18 mouse cellular contexts compared by ENCODE assay signal in the genomic region with DNA sequence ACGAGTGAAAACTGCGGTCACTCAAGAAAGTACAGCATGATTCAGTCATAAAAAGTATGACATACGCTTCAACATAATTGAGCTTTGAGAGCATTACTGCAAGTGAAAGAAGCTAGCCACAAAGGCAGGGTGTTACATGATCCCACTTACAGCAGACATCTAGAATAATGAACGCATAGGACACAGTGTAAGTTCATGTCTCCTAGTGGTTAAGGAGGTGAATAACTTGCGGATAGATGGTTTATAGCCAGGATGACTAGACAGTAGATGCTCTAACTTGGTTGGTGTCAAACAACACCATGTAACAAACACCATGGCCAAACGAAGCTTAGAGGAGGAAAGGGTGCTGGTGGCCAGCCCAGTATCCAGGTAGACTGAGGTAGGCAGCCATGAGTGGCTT. TPM values are rescaled to one million over a fixed set of nuclear protein-coding genes. Genes with fewer than 3 reads are reported as not detected.
A peak's percentile ranks its signal among the peaks of the same experiment; 100 is the strongest.
DNase-seq lines count a peak whose midpoint lies in the region; ATAC-seq and TF ChIP-seq lines count a peak whose summit lies in the region.
"Had no signal": no experiment of that assay in that cellular context is flagged by ENCODE, and none has a peak within 500 bp of the region (broad histone marks: within the 10 kb centered on the region; RNA-seq: fewer than 3 reads in every experiment).

No protein-coding gene starts in this region.

- no peaks in the 10 kb centered on the region for H3K27me3 ChIP-seq in embryonic facial prominence, embryonic 11.5 days (ENCODE audit: control insufficient read depth, insufficient read depth, low read length)
- 0 out of 2 replicates have a peak, but pooled peaks cover 3% of the 10 kb centered on the region for H3K27me3 ChIP-seq in embryonic facial prominence, embryonic 10.5 days (replicated peaks; ENCODE audit: low read depth, poor library complexity, severe bottlenecking)
- H3K27me3 ChIP-seq in liver, embryonic 14.5 days (ENCODE audit: control insufficient read depth, insufficient read depth, low read length) = no peaks in the 10 kb centered on the region
- H3K27me3 ChIP-seq in liver, embryonic 11.5 days (replicated peaks; ENCODE audit: control insufficient read depth, insufficient read depth, low read length) = no peaks in the 10 kb centered on the region
- H3K27me3 ChIP-seq in E14TG2a.4 (ENCODE audit: insufficient read depth, low read length) = no peaks in the 10 kb centered on the region
- H3K27me3 ChIP-seq: embryonic facial prominence, embryonic 15.5 days; heart, embryonic 12.5 days; liver, embryonic 13.5 days had no signal

- no peaks in the 10 kb centered on the region for H3K9me3 ChIP-seq in embryonic facial prominence, embryonic 11.5 days (replicated peaks; ENCODE audit: control insufficient read depth, low read length)
- H3K9me3 ChIP-seq in embryonic facial prominence, embryonic 10.5 days = no peaks in the 10 kb centered on the region
- H3K9me3 ChIP-seq in liver, embryonic 14.5 days (ENCODE audit: control insufficient read depth, low read length) = no peaks in the 10 kb centered on the region
- no peaks in the 10 kb centered on the region for H3K9me3 ChIP-seq in liver, embryonic 11.5 days (ENCODE audit: control insufficient read depth, low read length)
- no peaks in the 10 kb centered on the region for H3K9me3 ChIP-seq in E14TG2a.4 (ENCODE audit: low read length)
- H3K9me3 ChIP-seq: embryonic facial prominence, embryonic 15.5 days; forebrain, embryonic 10.5 days; heart, embryonic 12.5 days; limb, embryonic 10.5 days; liver, embryonic 13.5 days; midbrain, embryonic 10.5 days had no signal

- ATAC-seq in embryonic facial prominence, embryonic 11.5 days (replicated peaks; ENCODE audit: insufficient number of reproducible peaks, low FRiP score, low TSS enrichment, low read depth) = no peak
- no peak for ATAC-seq in liver, embryonic 14.5 days (ENCODE audit: insufficient read depth)
- no peak for ATAC-seq in liver, embryonic 11.5 days (replicated peaks; ENCODE audit: low FRiP score)
- ATAC-seq: Patski had no signal

- no peak overlapping the region for H3K4me3 ChIP-seq in embryonic facial prominence, embryonic 11.5 days (ENCODE audit: low read depth, low read length)
- no peak overlapping the region for H3K4me3 ChIP-seq in embryonic facial prominence, embryonic 10.5 days
- H3K4me3 ChIP-seq in liver, embryonic 14.5 days (ENCODE audit: insufficient read depth in 1 of 2, low read depth in 2 of 2, low read length in 2 of 2) = no peak overlapping the region
- H3K4me3 ChIP-seq in liver, embryonic 11.5 days (ENCODE audit: low read depth, low read length) = no peak overlapping the region
- no peak overlapping the region for H3K4me3 ChIP-seq in E14TG2a.4 (replicated peaks; ENCODE audit: low read length)
- H3K4me3 ChIP-seq: embryonic facial prominence, embryonic 15.5 days; forebrain, embryonic 10.5 days; heart, embryonic 12.5 days; limb, embryonic 10.5 days; liver, embryonic 13.5 days; midbrain, embryonic 10.5 days had no signal

- no peak overlapping the region for H3K27ac ChIP-seq in embryonic facial prominence, embryonic 11.5 days (replicated peaks; ENCODE audit: low read depth, low read length)
- H3K27ac ChIP-seq in embryonic facial prominence, embryonic 10.5 days (replicated peaks) = no peak overlapping the region
- no peak overlapping the region for H3K27ac ChIP-seq in liver, embryonic 14.5 days
- no peak overlapping the region for H3K27ac ChIP-seq in liver, embryonic 11.5 days (ENCODE audit: low read depth, low read length)
- H3K27ac ChIP-seq: embryonic facial prominence, embryonic 15.5 days; forebrain, embryonic 10.5 days; limb, embryonic 10.5 days; liver, embryonic 13.5 days; midbrain, embryonic 10.5 days had no signal

- peak; percentile 13 for DNase-seq in embryonic facial prominence, embryonic 11.5 days (ENCODE audit: low spot score)
- no peak for DNase-seq in embryonic facial prominence, embryonic 10.5 days (ENCODE audit: low spot score)
- no peak for DNase-seq in liver, embryonic 14.5 days (ENCODE audit: low read depth in 3 of 3, low spot score in 3 of 3)
- no peak for DNase-seq in liver, embryonic 11.5 days (ENCODE audit: low spot score)
- peak; percentile 49 for DNase-seq in ZHBTc4 (ENCODE audit: low read depth, low spot score)
- no peak for DNase-seq in cerebellum, postnatal 4 days (ENCODE audit: low spot score in 2 of 2)
- no peak for DNase-seq in gastrocnemius, postnatal 4 days (ENCODE audit: low spot score in 2 of 2)
- DNase-seq: gastrocnemius, postnatal 25 days; heart, postnatal 4 days; liver, embryonic 13.5 days; thymus, adult 18-20 months had no signal

- WGBS in embryonic facial prominence, embryonic 11.5 days = 64% methylated on average over 6 of the region's 6 CpGs
- 68% methylated on average over 6 of the region's 6 CpGs for WGBS in embryonic facial prominence, embryonic 10.5 days
- WGBS in liver, embryonic 14.5 days (ENCODE audit: insufficient replicate concordance) = 52% methylated on average over 6 of the region's 6 CpGs
- 65% methylated on average over 6 of the region's 6 CpGs for WGBS in liver, embryonic 11.5 days

- no peak for TF ChIP-seq EP300 in liver, embryonic 14.5 days (IDR thresholded peaks at IDR 0.05; ENCODE audit: low read depth)

- no peaks in the 10 kb centered on the region for H3K36me3 ChIP-seq in embryonic facial prominence, embryonic 11.5 days (replicated peaks; ENCODE audit: control insufficient read depth, insufficient read depth, low read depth, low read length)
- H3K36me3 ChIP-seq in embryonic facial prominence, embryonic 10.5 days (replicated peaks) = no peaks in the 10 kb centered on the region
- H3K36me3 ChIP-seq in liver, embryonic 14.5 days (replicated peaks; ENCODE audit: control insufficient read depth, insufficient read depth, low read depth) = no peaks in the 10 kb centered on the region
- no peaks in the 10 kb centered on the region for H3K36me3 ChIP-seq in liver, embryonic 11.5 days (ENCODE audit: control insufficient read depth, insufficient read depth, low read length)
- H3K36me3 ChIP-seq in E14TG2a.4 (ENCODE audit: insufficient read depth, low read length) = no peaks in the 10 kb centered on the region
- H3K36me3 ChIP-seq: embryonic facial prominence, embryonic 15.5 days; forebrain, embryonic 10.5 days; heart, embryonic 12.5 days; limb, embryonic 10.5 days; liver, embryonic 13.5 days; midbrain, embryonic 10.5 days had no signal

- no peak overlapping the region for H3K9ac ChIP-seq in embryonic facial prominence, embryonic 11.5 days (replicated peaks; ENCODE audit: low read length)
- H3K9ac ChIP-seq in liver, embryonic 14.5 days (replicated peaks) = no peak overlapping the region
- no peak overlapping the region for H3K9ac ChIP-seq in liver, embryonic 11.5 days (ENCODE audit: low read depth, low read length)
- H3K9ac ChIP-seq: embryonic facial prominence, embryonic 15.5 days; heart, embryonic 12.5 days; liver, embryonic 13.5 days had no signal

- H3K4me1 ChIP-seq in embryonic facial prominence, embryonic 11.5 days (ENCODE audit: control insufficient read depth, insufficient read depth, low read length) = no peaks in the 10 kb centered on the region
- H3K4me1 ChIP-seq in embryonic facial prominence, embryonic 10.5 days = 0 out of 2 replicates have a peak, but pooled peaks cover 3% of the 10 kb centered on the region
- peaks cover 5% of the 10 kb centered on the region in 2 experiments for H3K4me1 ChIP-seq in liver, embryonic 14.5 days (replicated peaks; ENCODE audit: control insufficient read depth in 2 of 2, insufficient read depth in 2 of 2, low read length in 1 of 2)
- H3K4me1 ChIP-seq in liver, embryonic 11.5 days (replicated peaks; ENCODE audit: control insufficient read depth, insufficient read depth, low read length) = no peaks in the 10 kb centered on the region; the same call in 1 of the 2 replicates
- H3K4me1 ChIP-seq in E14TG2a.4 (replicated peaks; ENCODE audit: low read depth, low read length) = peaks cover 46% of the 10 kb centered on the region
- H3K4me1 ChIP-seq: embryonic facial prominence, embryonic 15.5 days; limb, embryonic 10.5 days; midbrain, embryonic 10.5 days had no signal

- TF ChIP-seq CTCF in liver, embryonic 14.5 days (IDR thresholded peaks at IDR 0.05; ENCODE audit: low read depth) = peak; percentile 40; the same call in 1 of the 2 replicates
- peak; percentile 21 for TF ChIP-seq CTCF in E14TG2a.4 (conservative IDR thresholded peaks at IDR 0.05; ENCODE audit: low read length)

- H3K4me2 ChIP-seq in embryonic facial prominence, embryonic 11.5 days (ENCODE audit: low read depth, low read length) = no peak overlapping the region
- no peak overlapping the region for H3K4me2 ChIP-seq in liver, embryonic 14.5 days (ENCODE audit: low read depth)
- no peak overlapping the region for H3K4me2 ChIP-seq in liver, embryonic 11.5 days
- H3K4me2 ChIP-seq: embryonic facial prominence, embryonic 15.5 days; heart, embryonic 12.5 days; liver, embryonic 13.5 days had no signal

RNA-seq across cellular contexts. Expression of a gene that starts 4.6 kb away (rescaled TPM):
- polyA plus RNA-seq in embryonic facial prominence, embryonic 11.5 days (2014; fragmentation: Nextera tagmentation; extraction: Ambion mirVana) = 89.2 and 96.9 TPM in 2 replicates
- 83.4 and 86.7 TPM in 2 replicates for polyA plus RNA-seq in embryonic facial prominence, embryonic 10.5 days (2016; fragmentation: Nextera tagmentation; extraction: Ambion mirVana)
- polyA plus RNA-seq in liver, embryonic 14.5 days (2012; rRNA removed) = 9.5 and 11.0 TPM in 2 replicates
- 31.2 and 36.9 TPM in 2 replicates for polyA plus RNA-seq in liver, embryonic 14.5 days (2014; fragmentation: Nextera tagmentation; extraction: Ambion mirVana)
- polyA plus RNA-seq in liver, embryonic 11.5 days (2014; fragmentation: Nextera tagmentation; extraction: Ambion mirVana) = 52.7 and 55.2 TPM in 2 replicates
- total RNA-seq in gastrocnemius, postnatal 4 days (2021) = 10 to 100 TPM; 34.9 to 41.0 TPM

RNA-seq across cellular contexts. Expression of a gene that starts 5.9 kb away (rescaled TPM):
- polyA plus RNA-seq in embryonic facial prominence, embryonic 11.5 days (2014; fragmentation: Nextera tagmentation; extraction: Ambion mirVana) = 19.4 and 20.7 TPM in 2 replicates
- polyA plus RNA-seq in embryonic facial prominence, embryonic 10.5 days (2016; fragmentation: Nextera tagmentation; extraction: Ambion mirVana) = 14.2 and 16.9 TPM in 2 replicates
- polyA plus RNA-seq in liver, embryonic 14.5 days (2012; rRNA removed) = 11.1 and 15.2 TPM in 2 replicates
- 30.6 and 33.3 TPM in 2 replicates for polyA plus RNA-seq in liver, embryonic 14.5 days (2014; fragmentation: Nextera tagmentation; extraction: Ambion mirVana)
- 31.9 and 32.3 TPM in 2 replicates for polyA plus RNA-seq in liver, embryonic 11.5 days (2014; fragmentation: Nextera tagmentation; extraction: Ambion mirVana)
- total RNA-seq in gastrocnemius, postnatal 4 days (2021) = 10 to 100 TPM; 69.2 to 72.3 TPM

RNA-seq across cellular contexts. Expression of a gene that starts 27.0 kb away (rescaled TPM):
- 154 and 168 TPM in 2 replicates for polyA plus RNA-seq in embryonic facial prominence, embryonic 11.5 days (2014; fragmentation: Nextera tagmentation; extraction: Ambion mirVana)
- polyA plus RNA-seq in embryonic facial prominence, embryonic 10.5 days (2016; fragmentation: Nextera tagmentation; extraction: Ambion mirVana) = 144 and 154 TPM in 2 replicates
- 55.7 and 57.7 TPM in 2 replicates for polyA plus RNA-seq in liver, embryonic 14.5 days (2012; rRNA removed)
- polyA plus RNA-seq in liver, embryonic 14.5 days (2014; fragmentation: Nextera tagmentation; extraction: Ambion mirVana) = 112 and 113 TPM in 2 replicates
- polyA plus RNA-seq in liver, embryonic 11.5 days (2014; fragmentation: Nextera tagmentation; extraction: Ambion mirVana) = 162 and 177 TPM in 2 replicates
- total RNA-seq in gastrocnemius, postnatal 4 days (2021) = 100 to 1,000 TPM in 1 of 2 experiments, 10 to 100 TPM in 1; 96.9 to 105 TPM

RNA-seq across cellular contexts. Expression of a gene that starts 27.1 kb away (rescaled TPM):
- 72.5 and 75.1 TPM in 2 replicates for polyA plus RNA-seq in embryonic facial prominence, embryonic 11.5 days (2014; fragmentation: Nextera tagmentation; extraction: Ambion mirVana)
- polyA plus RNA-seq in embryonic facial prominence, embryonic 10.5 days (2016; fragmentation: Nextera tagmentation; extraction: Ambion mirVana) = 112 and 117 TPM in 2 replicates
- 16.6 and 26.3 TPM in 2 replicates for polyA plus RNA-seq in liver, embryonic 14.5 days (2012; rRNA removed)
- polyA plus RNA-seq in liver, embryonic 14.5 days (2014; fragmentation: Nextera tagmentation; extraction: Ambion mirVana) = 20.6 and 25.9 TPM in 2 replicates
- polyA plus RNA-seq in liver, embryonic 11.5 days (2014; fragmentation: Nextera tagmentation; extraction: Ambion mirVana) = 137 and 152 TPM in 2 replicates
- total RNA-seq in gastrocnemius, postnatal 4 days (2021) = 10 to 100 TPM; 25.6 to 30.0 TPM

RNA-seq across cellular contexts. Expression of a gene that starts 42.2 kb away (rescaled TPM):
- polyA plus RNA-seq in embryonic facial prominence, embryonic 11.5 days (2014; fragmentation: Nextera tagmentation; extraction: Ambion mirVana) = 24.9 and 26.0 TPM in 2 replicates
- 28.8 and 29.6 TPM in 2 replicates for polyA plus RNA-seq in embryonic facial prominence, embryonic 10.5 days (2016; fragmentation: Nextera tagmentation; extraction: Ambion mirVana)
- 5.6 and 6.8 TPM in 2 replicates for polyA plus RNA-seq in liver, embryonic 14.5 days (2012; rRNA removed)
- polyA plus RNA-seq in liver, embryonic 14.5 days (2014; fragmentation: Nextera tagmentation; extraction: Ambion mirVana) = 4.2 and 4.9 TPM in 2 replicates
- polyA plus RNA-seq in liver, embryonic 11.5 days (2014; fragmentation: Nextera tagmentation; extraction: Ambion mirVana) = 15.1 and 16.8 TPM in 2 replicates
- total RNA-seq in gastrocnemius, postnatal 4 days (2021) = 1 to 10 TPM; 9.8 TPM

Comparison
In these comparisons a context has a peak if more than half of its experiments do, and no peak if none do; other contexts are left out.
1. DNase-seq: peak in embryonic facial prominence, embryonic 11.5 days (single experiment) and ZHBTc4 (single experiment); none in embryonic facial prominence, embryonic 10.5 days (single experiment), liver, embryonic 14.5 days (0 of 3), liver, embryonic 11.5 days (single experiment), cerebellum, postnatal 4 days (0 of 2) and gastrocnemius, postnatal 4 days (0 of 2).